Mouse (Mus musculus): Measurements from ENCODE around the gene Unc93a2.
"Not testable (repeated sequence)": the region's sequence is repeated elsewhere in the genome, so short reads cannot be mapped to it uniquely, and the experiment has no call there.

Gene Unc93a2

DNA sequence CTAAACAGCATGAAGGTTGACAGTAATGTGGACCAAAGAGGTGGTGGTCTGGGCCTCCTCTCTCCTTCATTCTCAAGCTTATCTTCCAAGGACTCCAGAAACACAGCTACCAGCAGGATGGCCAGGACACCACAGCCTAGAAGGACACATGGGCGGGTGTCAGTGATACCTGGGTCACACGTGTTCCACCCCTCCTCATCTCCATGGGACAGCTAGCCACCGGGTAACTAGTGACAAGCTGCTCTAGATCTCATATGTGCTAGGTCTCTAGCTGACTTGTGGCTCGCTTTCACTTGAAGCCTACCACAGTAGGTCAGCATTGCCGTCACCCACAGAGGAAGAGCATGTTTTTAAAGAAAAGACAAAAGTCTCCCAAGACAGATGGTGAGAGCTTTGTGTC is 13.4 kb downstream of the Unc93a2 start, which contains the start of gene Gm49630:
TSS of gene Gm49630 (minus strand) at position 101 of the 400 bp plus-strand sequence.
- not testable (repeated sequence) for DNase-seq (ENCODE audit: low spot score in 2 of 2)

DNA sequence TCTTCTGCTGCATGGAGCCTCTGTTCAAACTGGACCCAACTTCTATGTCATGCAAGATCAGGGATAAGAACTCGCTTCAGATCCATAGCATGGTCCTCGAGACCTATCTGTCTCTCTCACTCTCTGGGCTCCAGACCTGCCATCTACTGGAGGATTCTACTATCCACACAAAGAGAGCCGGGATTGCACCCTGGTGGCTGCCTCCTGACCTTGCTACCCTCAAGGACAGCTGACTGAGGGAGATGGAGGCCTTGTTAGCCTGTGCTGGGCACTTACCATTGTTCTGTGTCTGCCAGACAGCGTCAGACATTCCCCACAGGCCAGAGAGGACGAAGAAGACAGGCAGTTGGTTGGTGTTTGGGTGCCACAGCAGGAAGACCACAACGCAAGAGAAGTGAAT is 15.9 kb downstream of the Unc93a2 start:
- DNase-seq (ENCODE audit: low spot score in 2 of 2), result not testable (repeated sequence)

DNA sequence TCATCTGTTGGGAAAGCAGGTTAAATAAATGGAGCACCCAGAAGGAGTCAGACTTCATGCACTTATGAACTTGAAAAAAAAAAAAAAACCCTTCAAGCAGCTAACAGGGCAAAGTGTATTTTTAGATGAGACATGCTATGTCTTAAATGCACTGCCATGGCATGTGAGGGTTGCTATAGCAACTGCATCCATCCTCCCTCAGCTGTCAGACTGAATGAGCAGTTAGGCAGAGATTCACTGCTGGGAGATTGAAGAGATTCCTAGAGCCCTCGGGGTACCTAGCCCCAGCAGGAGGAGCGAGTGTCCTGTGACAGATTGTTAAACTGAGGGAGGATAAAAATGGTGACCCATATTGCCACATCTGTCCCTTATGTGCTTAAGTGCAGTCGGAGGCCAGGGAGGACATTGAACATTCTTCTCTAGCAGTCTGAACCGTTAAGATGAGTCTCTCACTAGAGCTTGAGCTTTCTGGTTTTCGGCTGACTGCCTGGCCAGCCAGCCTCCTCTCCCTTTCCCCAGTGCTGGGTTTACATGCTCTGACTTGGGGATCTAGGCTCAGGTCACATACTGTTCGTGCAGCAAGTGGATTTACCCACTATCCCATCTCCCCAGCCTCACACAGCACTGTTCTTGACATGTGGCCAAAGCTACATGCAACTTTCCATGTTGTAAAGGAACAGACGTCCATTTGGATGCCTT is 18.4 kb downstream of the Unc93a2 start:
- not testable (repeated sequence) for DNase-seq (ENCODE audit: low spot score in 2 of 2)

DNA sequence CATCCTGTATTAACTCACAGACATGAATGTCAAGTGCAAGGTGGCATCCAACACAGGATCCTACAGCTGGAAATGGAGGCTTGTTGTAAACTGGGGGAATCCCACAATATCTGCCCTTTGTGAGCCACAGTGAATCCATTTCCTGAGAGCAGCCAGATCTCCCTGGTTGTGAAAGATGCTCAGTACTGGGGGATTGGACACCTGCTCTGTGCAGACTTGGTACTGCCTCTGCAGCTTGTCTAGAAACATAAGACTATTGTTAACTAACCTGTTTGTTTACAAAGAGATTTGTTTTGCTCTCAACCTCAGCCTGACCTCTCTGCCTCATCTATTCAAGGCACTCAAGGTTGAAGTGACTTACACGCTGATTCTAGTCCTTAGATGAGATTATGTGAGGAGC is 19.0 kb downstream of the Unc93a2 start:
- DNase-seq (ENCODE audit: low spot score in 2 of 2), result not testable (repeated sequence)

DNA sequence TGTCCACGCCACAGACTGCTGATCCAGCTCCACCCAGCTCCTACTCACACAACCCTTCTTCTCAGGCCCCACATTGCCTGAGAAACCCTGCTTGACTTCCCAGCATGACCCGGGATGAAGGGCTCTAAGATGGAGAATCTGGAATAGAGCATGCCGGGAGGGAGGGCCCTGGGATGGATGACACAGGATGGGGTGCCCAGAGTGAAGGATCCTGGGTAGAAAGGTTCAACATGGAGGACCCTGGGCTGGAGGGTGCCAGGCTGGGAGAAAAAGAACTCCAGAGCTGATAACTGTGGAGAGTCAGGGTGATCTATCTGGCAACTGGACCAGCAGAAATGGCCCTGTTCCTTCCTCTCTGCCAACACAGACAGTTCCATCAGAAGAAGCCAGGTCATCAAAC is 19.6 kb downstream of the Unc93a2 start:
- not testable (repeated sequence) for DNase-seq (ENCODE audit: low spot score in 2 of 2)

DNA sequence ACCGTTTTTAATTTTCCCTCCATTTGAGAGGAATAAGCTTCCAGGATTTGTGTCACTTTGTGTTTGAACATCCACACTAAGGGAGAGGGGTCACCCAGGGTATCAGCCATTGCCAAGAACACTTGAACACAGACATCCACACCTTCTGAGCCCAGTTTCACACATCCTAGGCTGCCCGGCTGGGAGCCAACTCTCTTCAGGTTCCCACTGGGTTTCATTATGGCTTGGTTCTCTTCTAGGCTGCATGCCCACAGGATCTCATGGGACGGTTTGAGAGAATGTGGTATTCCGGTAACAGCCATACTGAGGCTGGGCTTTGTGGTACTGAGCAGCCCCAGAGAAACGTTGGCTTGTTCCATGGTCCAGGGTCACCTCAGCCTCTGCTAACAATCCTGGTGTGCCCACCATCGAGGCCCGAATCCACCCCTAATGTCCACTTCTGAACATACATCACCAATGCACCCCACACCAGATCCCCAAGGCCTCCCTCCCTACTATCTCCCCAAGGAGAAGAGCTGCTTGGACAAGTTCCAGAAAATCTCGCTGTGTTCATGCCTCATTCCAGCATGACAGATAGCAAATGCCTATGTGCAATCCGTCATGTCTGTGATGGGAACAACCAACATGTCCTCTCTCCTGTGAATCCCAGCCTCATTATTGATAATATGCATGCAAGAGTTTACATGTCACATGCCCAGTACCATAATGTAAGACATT is 24.4 kb downstream of the Unc93a2 start:
- not testable (repeated sequence) for DNase-seq (ENCODE audit: low spot score in 2 of 2)

DNA sequence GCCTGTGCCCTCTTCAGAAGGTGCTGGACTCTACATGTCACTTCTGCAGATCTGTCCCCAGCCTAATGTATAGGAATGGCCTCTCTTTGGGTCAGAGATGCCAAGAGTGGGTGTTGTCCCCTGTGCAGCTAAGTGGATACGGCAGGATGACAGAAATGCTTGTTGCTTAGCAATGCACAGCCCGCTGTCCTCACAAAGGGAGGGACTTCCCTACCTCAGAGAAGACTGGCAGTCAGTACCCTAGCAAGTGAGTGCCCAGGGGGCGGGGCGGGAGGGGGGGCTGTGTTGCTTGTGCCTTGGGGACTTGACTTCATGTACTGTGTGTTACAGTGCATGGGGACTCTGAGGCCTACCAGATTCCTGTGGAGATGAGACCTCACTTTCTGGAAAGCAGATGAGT is 25.5 kb downstream of the Unc93a2 start:
- DNase-seq (ENCODE audit: low spot score in 2 of 2), result not testable (repeated sequence)

DNA sequence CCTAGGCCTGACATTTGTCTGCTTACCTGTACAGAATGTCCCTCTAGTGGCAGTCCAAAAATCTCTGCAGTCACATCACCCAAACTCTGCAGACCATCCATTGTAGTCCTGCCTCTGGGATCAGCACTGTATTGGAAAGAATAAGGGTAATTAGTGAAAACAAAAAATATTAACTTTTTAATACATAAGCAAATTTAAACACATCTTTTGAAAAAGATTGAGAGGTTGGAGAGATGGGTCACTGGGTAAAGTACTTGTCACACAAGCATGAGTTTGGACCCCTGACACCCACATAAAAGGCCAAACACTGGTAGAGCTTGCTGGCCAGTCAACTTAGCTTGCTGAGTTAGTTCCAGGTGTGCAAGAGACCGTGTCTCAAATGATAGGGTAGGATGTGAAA is 32.7 kb downstream of the Unc93a2 start, which contains the start of gene Ttll2:
TSS of gene Ttll2 (minus strand) at position 101 of the 400 bp plus-strand sequence.
- not testable (repeated sequence) for DNase-seq (ENCODE audit: low spot score in 2 of 2)

DNA sequence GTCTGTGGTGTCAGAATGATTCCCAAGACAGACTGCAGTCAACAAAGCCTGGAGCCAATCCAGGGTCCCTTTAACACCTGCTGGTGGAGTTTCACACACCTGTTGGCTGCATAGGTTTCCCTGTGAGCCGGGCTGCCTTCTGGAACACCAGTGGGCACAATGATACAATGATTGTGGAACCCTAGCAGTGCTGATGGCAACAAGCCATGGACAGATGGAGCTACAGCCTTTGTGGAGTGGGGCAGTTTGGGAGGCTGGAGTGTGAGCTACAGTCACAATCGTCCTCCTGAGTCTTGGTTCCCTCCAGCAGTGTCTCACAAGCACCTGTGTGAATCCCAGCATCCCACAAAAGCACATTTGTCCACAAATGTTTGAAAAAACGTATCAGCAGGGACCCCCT is 36.5 kb downstream of the Unc93a2 start:
- not testable (repeated sequence) for DNase-seq (ENCODE audit: low spot score in 2 of 2)

DNA sequence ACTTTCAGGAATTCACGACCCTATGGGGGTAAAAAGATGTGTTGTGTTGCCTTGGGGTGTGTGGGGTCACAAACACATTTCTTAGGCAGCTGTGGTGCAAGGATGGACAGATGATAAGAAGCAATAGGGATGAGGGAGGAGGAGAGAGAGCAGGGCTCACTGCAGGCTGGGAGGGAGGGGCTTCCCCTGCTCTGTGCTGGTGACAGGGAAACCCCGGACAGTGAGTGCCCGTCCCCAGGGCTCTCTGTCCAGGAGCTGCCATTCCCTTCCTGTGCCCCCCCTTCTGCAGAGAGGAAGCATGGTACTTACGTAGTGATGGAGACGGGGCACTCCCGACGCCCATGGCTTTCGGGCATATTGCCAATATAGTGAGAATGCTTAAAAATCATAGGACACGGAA is 47.9 kb downstream of the Unc93a2 start:
- not testable (repeated sequence) for DNase-seq (ENCODE audit: low spot score in 2 of 2)

DNA sequence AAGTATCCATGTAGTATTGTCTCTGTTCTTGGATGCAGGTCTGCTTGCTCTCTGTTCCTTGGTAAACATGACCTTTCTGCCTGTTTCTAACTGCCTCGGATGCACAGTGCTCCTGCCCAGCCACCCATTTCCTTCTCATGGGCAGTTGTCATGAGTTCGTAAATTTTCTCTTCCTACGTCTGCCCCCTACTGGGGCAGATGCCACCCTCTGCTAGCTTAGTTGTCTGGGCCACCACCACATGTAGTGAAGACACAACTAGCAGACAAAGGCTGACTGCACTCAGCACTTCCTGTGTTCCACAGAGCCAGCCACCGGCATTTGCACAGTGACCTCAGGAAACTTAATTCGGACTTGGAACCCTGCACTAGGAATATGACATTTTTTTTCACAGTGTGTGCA is 52.5 kb downstream of the Unc93a2 start:
- DNase-seq (ENCODE audit: low spot score in 2 of 2), result not testable (repeated sequence)

DNA sequence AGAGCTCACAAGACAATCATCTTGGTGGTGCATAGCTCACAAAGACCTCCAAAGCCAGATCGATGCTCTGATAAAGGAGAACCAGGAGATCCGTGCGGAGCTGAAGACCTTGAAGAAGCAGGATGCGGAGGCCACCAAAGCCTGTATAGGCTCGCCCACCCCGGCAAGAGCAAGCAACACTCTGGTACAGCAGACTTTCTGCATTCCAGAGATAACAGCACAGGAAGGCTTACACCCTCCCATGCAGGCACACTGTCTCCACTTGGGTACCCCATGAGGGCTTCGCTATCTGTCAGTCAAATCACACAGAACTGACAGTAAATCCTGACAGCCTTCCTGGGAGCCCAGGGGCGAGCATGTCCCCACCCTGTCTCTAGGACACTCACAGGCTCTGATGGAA is 58.8 kb downstream of the Unc93a2 start:
- DNase-seq (ENCODE audit: low spot score in 2 of 2), result not testable (repeated sequence)

DNA sequence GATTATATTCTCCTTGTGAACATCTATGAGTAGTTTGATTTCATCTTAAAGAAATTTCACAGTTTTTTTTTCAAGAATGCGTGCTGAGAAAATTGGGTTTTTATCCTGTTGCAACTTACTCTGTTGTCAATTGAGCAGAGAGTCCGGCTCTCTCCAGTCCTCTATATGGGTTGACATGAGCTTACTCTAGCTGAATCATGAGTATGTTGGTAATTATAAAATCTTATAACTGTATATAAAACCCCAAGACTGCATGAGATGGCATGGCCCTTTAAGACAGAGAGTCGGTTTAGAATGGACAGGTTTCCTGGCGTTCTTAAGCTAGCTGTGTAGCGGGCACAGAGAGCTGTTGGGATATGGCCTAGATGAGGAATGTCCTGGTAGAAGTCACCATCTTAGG is 60.9 kb downstream of the Unc93a2 start, which contains the start of gene Tcp10a:
TSS of gene Tcp10a (plus strand) at position 301 of the 400 bp plus-strand sequence.
- not testable (repeated sequence) for DNase-seq (ENCODE audit: low spot score in 2 of 2)

DNA sequence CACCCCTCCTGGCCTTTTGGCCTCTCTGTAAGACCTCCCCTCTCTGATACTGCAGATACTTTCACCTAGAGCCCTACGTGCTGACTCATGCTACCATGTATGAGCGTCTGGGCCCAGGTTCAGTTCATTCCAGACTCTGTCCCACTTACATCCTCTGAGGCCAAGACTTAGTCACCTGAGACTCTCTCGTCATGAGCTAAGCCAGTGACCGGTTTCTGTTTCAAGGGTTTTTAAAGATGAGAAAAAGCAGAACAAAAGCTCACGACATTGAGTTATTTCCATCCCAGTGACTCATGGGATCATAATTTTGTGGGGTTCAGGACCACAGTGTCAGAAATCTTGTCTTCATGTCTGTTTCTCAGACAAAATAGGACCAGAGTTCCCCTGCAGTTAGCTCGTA is 65.5 kb downstream of the Unc93a2 start:
- DNase-seq (ENCODE audit: low spot score in 2 of 2), result not testable (repeated sequence)

DNA sequence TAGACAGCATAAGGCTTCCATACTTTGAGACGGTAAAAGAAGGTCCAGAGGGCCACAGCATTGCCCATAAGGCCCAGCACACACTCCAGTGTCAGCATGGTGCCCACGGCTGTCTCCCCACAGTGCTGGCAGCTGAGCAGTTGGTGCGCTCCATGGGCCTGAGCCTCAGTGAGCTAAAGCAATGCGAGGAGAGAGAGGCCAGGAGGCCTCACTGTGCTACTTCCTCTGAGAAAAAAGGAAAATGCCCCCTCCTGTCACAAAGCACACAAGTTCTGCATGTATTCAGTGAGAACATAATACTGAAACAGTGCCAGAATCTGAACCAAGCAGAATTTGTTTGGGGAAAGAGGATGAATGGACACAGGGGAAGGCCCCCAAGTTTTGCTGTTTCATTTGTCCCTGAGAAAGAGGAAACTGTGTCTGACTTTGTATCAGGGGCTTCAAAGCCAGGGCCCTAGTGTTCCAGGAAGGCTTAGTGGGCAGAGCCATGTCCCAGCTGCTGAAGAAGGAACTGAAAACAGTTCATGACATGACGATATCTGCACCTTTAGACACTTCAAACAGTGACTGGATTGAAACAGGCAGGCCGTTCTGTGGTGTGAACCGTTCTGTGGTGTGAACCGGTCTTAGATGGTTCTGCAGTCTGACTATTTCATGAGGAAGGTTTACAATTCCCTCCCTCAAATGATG is 69.4 kb downstream of the Unc93a2 start:
- not testable (repeated sequence) for DNase-seq (ENCODE audit: low spot score in 2 of 2)

Measured in spleen, postnatal 14 days (tissue).